Mouse (Mus musculus): ENCODE data around the gene Nectin3.
A peak's percentile ranks its signal among the peaks of the same experiment; 100 is the strongest.

Gene Nectin3

GRCm38 (mm10) chr16:46498421-46498789 is at the start of gene Nectin3:
TSS of gene Nectin3 (minus strand) at chr16:46498525.
- no peak for DNase-seq (ENCODE audit: low spot score)

- DNase-seq (ENCODE audit: low spot score), result no peak
These were observed 39.8 kb upstream of the Nectin3 start for GRCm38 (mm10) chr16:46538092-46538491.

- DNase-seq (ENCODE audit: low spot score), result no peak
These were observed 34.3 kb upstream of the Nectin3 start for GRCm38 (mm10) chr16:46532465-46533254.

GRCm38 (mm10) chr16:46531023-46531422 is 32.7 kb upstream of the Nectin3 start:
- DNase-seq (ENCODE audit: low spot score), result no peak

GRCm38 (mm10) chr16:46520885-46521417 is 22.6 kb upstream of the Nectin3 start:
- no peak for DNase-seq (ENCODE audit: low spot score)

GRCm38 (mm10) chr16:46519606-46520005 is 21.3 kb upstream of the Nectin3 start:
- no peak for DNase-seq (ENCODE audit: low spot score)

GRCm38 (mm10) chr16:46507944-46508333 is 9.6 kb upstream of the Nectin3 start:
- no peak for DNase-seq (ENCODE audit: low spot score)

- DNase-seq (ENCODE audit: low spot score), result no peak
These were observed 9.1 kb upstream of the Nectin3 start for GRCm38 (mm10) chr16:46507260-46507943.

- no peak for DNase-seq (ENCODE audit: low spot score)
These were observed 5.7 kb upstream of the Nectin3 start for GRCm38 (mm10) chr16:46504006-46504405.

GRCm38 (mm10) chr16:46502311-46502710 is 4.0 kb upstream of the Nectin3 start:
- DNase-seq (ENCODE audit: low spot score), result no peak

- no peak for DNase-seq (ENCODE audit: low spot score)
These were observed 2.4 kb upstream of the Nectin3 start for GRCm38 (mm10) chr16:46500759-46501158.

- no peak for DNase-seq (ENCODE audit: low spot score)
These were observed 472 bp downstream of the Nectin3 start for GRCm38 (mm10) chr16:46497686-46498420.

- DNase-seq (ENCODE audit: low spot score), result peak; percentile 7
These were observed 1.2 kb downstream of the Nectin3 start for GRCm38 (mm10) chr16:46496889-46497685.

GRCm38 (mm10) chr16:46496031-46496868 is 2.1 kb downstream of the Nectin3 start:
- no peak for DNase-seq (ENCODE audit: low spot score)

- no peak for DNase-seq (ENCODE audit: low spot score)
These were observed 3.1 kb downstream of the Nectin3 start for GRCm38 (mm10) chr16:46495201-46495600.

GRCm38 (mm10) chr16:46487436-46488097 is 10.8 kb downstream of the Nectin3 start:
- no peak for DNase-seq (ENCODE audit: low spot score)

GRCm38 (mm10) chr16:46477336-46477735 is 21.0 kb downstream of the Nectin3 start:
- no peak for DNase-seq (ENCODE audit: low spot score)

- DNase-seq (ENCODE audit: low spot score), result no peak
These were observed 46.9 kb downstream of the Nectin3 start for GRCm38 (mm10) chr16:46451421-46451820.

GRCm38 (mm10) chr16:46449013-46449412 is 49.3 kb downstream of the Nectin3 start:
- no peak for DNase-seq (ENCODE audit: low spot score)

GRCm38 (mm10) chr16:46431317-46431716 is 67.0 kb downstream of the Nectin3 start:
- no peak for DNase-seq (ENCODE audit: low spot score)

All from c-Kit-positive CD71-positive TER-119-positive erythroid progenitor cells, embryonic 14.5 days (primary cell).